ENCODE assay signal across 30 mouse cellular contexts in the genomic region with DNA sequence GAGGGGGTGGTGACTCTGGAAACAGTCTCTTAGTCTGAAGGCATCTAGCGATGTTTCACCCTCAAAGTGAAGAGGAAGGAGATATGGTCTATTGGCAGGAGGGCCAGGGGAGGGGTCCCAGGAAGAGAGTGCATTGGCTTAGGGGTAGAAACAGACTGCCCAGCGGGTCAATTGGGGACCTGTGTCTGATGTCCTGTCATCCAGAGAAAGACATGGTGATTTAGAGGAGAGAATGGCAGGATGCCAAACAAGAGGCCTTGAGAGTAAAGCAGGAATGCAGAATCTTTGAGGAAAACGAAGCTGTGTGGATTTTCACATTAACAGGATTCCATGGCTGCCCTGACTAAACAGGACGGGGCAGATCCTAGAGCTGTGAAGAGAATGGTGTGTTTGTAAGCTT. TPM values are rescaled to one million over a fixed set of nuclear protein-coding genes. Genes with fewer than 3 reads are reported as not detected.
DNase-seq lines count a peak whose midpoint lies in the region; ATAC-seq and TF ChIP-seq lines count a peak whose summit lies in the region.
"Had no signal": no experiment of that assay in that cellular context is flagged by ENCODE, and none has a peak within 500 bp of the region (broad histone marks: within the 10 kb centered on the region; RNA-seq: fewer than 3 reads in every experiment).

No protein-coding gene starts in this region.

- H3K36me3 ChIP-seq in hindbrain, postnatal 0 days (ENCODE audit: insufficient read depth, low read length): no peaks in the 10 kb centered on the region
- no peaks in the 10 kb centered on the region for H3K36me3 ChIP-seq in hindbrain, embryonic 16.5 days (ENCODE audit: control insufficient read depth, insufficient read depth, low read length)
- H3K36me3 ChIP-seq: embryonic facial prominence, embryonic 12.5 days; forebrain, embryonic 10.5 days; heart, embryonic 13.5 days; limb, embryonic 12.5 days; liver, embryonic 15.5 days; neural tube, embryonic 13.5 days; stomach, embryonic 15.5 days had no signal

- DNase-seq in adrenal gland, postnatal 36 days: peak; percentile 7 to 38
- no peak for DNase-seq in adrenal gland, postnatal 25 days
- peak; percentile 13 for DNase-seq in hindbrain, postnatal 0 days (ENCODE audit: low spot score)
- peak; percentile 17 for DNase-seq in kidney, postnatal 14 days
- DNase-seq in kidney, postnatal 25 days: no peak
- DNase-seq in NIH3T3 (ENCODE audit: low read depth): peak; percentile 18
- no peak for DNase-seq in left cerebral cortex, postnatal 14 days (ENCODE audit: low spot score in 2 of 2)
- DNase-seq: B cell, adult 2 months; cerebellum, adult 18-20 months; cerebellum, postnatal 36 days; forebrain, postnatal 0 days; heart, adult 2 months; heart, postnatal 10 days; kidney, adult 18-20 months; lung, postnatal 36 days; retina, postnatal 1 day; right cerebral cortex, postnatal 14 days had no signal

- no peak for TF ChIP-seq CTCF in hindbrain, postnatal 0 days (IDR thresholded peaks at IDR 0.05; ENCODE audit: low read depth)

- no peaks in the 10 kb centered on the region for H3K4me1 ChIP-seq in hindbrain, postnatal 0 days (ENCODE audit: insufficient read depth, low read length)
- H3K4me1 ChIP-seq in hindbrain, embryonic 16.5 days (ENCODE audit: control insufficient read depth, insufficient read depth, low read depth, low read length): no peaks in the 10 kb centered on the region
- H3K4me1 ChIP-seq: embryonic facial prominence, embryonic 12.5 days; forebrain, embryonic 10.5 days; limb, embryonic 12.5 days; liver, embryonic 15.5 days; neural tube, embryonic 13.5 days; stomach, embryonic 15.5 days had no signal

- H3K4me3 ChIP-seq in hindbrain, postnatal 0 days (ENCODE audit: low read length): no peak overlapping the region
- no peak overlapping the region for H3K4me3 ChIP-seq in hindbrain, embryonic 16.5 days (ENCODE audit: low read length)
- H3K4me3 ChIP-seq: embryonic facial prominence, embryonic 12.5 days; forebrain, embryonic 10.5 days; heart, adult 2 months; heart, embryonic 13.5 days; limb, embryonic 12.5 days; liver, embryonic 15.5 days; neural tube, embryonic 13.5 days; stomach, embryonic 15.5 days had no signal

- H3K9ac ChIP-seq in hindbrain, postnatal 0 days (replicated peaks; ENCODE audit: low read length): no peak overlapping the region
- H3K9ac ChIP-seq in hindbrain, embryonic 16.5 days (ENCODE audit: low read depth, low read length): no peak overlapping the region
- H3K9ac ChIP-seq: embryonic facial prominence, embryonic 12.5 days; forebrain, postnatal 0 days; heart, embryonic 13.5 days; hindbrain, embryonic 14.5 days; limb, embryonic 12.5 days; liver, embryonic 15.5 days; neural tube, embryonic 13.5 days; stomach, embryonic 15.5 days had no signal

- H3K27me3 ChIP-seq in hindbrain, postnatal 0 days (ENCODE audit: insufficient read depth, low read length): no peaks in the 10 kb centered on the region
- no peaks in the 10 kb centered on the region for H3K27me3 ChIP-seq in hindbrain, embryonic 16.5 days (replicated peaks; ENCODE audit: control insufficient read depth, insufficient read depth, low read length)
- H3K27me3 ChIP-seq: embryonic facial prominence, embryonic 12.5 days; heart, embryonic 13.5 days; limb, embryonic 12.5 days; liver, embryonic 15.5 days; neural tube, embryonic 13.5 days; stomach, embryonic 15.5 days had no signal

- no peaks in the 10 kb centered on the region for H3K9me3 ChIP-seq in hindbrain, postnatal 0 days (ENCODE audit: low read length)
- H3K9me3 ChIP-seq in hindbrain, embryonic 16.5 days (ENCODE audit: control insufficient read depth, low read length): no peaks in the 10 kb centered on the region
- H3K9me3 ChIP-seq: embryonic facial prominence, embryonic 12.5 days; forebrain, embryonic 10.5 days; heart, embryonic 13.5 days; limb, embryonic 12.5 days; liver, embryonic 15.5 days; neural tube, embryonic 13.5 days; stomach, embryonic 15.5 days had no signal

- no peak overlapping the region for H3K4me2 ChIP-seq in hindbrain, postnatal 0 days (ENCODE audit: low read depth, low read length)
- no peak overlapping the region for H3K4me2 ChIP-seq in hindbrain, embryonic 16.5 days (ENCODE audit: low read length)
- H3K4me2 ChIP-seq: embryonic facial prominence, embryonic 12.5 days; heart, embryonic 13.5 days; hindbrain, embryonic 14.5 days; limb, embryonic 12.5 days; liver, embryonic 15.5 days; midbrain, embryonic 11.5 days; neural tube, embryonic 13.5 days; stomach, embryonic 15.5 days had no signal

- ATAC-seq in hindbrain, postnatal 0 days: no peak
- no peak for ATAC-seq in hindbrain, embryonic 16.5 days
- ATAC-seq: activated CD4-positive, CD25-positive, alpha-beta regulatory T cell, adult 4 months; forebrain, postnatal 0 days had no signal

- no peak overlapping the region for H3K27ac ChIP-seq in hindbrain, postnatal 0 days
- no peak overlapping the region for H3K27ac ChIP-seq in hindbrain, embryonic 16.5 days (ENCODE audit: low read depth, low read length)
- H3K27ac ChIP-seq: embryonic facial prominence, embryonic 12.5 days; forebrain, embryonic 10.5 days; heart, adult 2 months; heart, embryonic 13.5 days; hindbrain, embryonic 14.5 days; limb, embryonic 12.5 days; liver, embryonic 15.5 days; neural tube, embryonic 13.5 days; stomach, embryonic 15.5 days had no signal

- intact Hi-C loops in left cerebral cortex, postnatal 14 days (cut with DNase I): no loop called here

- 48% methylated on average over 4 of the region's 4 CpGs for WGBS in hindbrain, postnatal 0 days
- WGBS in hindbrain, embryonic 16.5 days: 58% methylated on average over 4 of the region's 4 CpGs

RNA-seq across cellular contexts. Expression of gene Siglech, which starts 12.0 kb away (rescaled TPM):
- total RNA-seq in adrenal gland, postnatal 36 days (2021): under 1 TPM in 1 of 2 experiments, not detected in 1; 0.26 TPM
- total RNA-seq in adrenal gland, postnatal 25 days (2021): 0.30 and 0.62 TPM in 2 replicates
- total RNA-seq in hindbrain, postnatal 0 days (2014; rRNA removed): 3.5 and 8.4 TPM in 2 replicates
- 6.1 and 7.2 TPM in 2 replicates for polyA plus RNA-seq in hindbrain, postnatal 0 days (2015; fragmentation: Nextera tagmentation; extraction: Ambion mirVana)
- polyA plus RNA-seq in hindbrain, embryonic 16.5 days (2015; fragmentation: Nextera tagmentation; extraction: Ambion mirVana): 1.5 and 3.1 TPM in 2 replicates
- total RNA-seq in left cerebral cortex, postnatal 14 days (2021): 10 to 100 TPM; 11.2 to 13.9 TPM
- total RNA-seq: gastrocnemius, postnatal 4 days; heart, adult 2 months; heart, postnatal 10 days; hematopoietic stem cell, adult 5-6 weeks had no signal
- polyA plus RNA-seq: activated CD4-positive, CD25-positive, alpha-beta regulatory T cell, adult 4 months had no signal

RNA-seq across cellular contexts. Expression of gene Tubgcp5, which starts 13.9 kb away (rescaled TPM):
- total RNA-seq in adrenal gland, postnatal 36 days (2021): 10 to 100 TPM; 15.3 to 18.4 TPM
- 19.1 and 30.5 TPM in 2 replicates for total RNA-seq in adrenal gland, postnatal 25 days (2021)
- total RNA-seq in hindbrain, postnatal 0 days (2014; rRNA removed): 15.9 and 25.9 TPM in 2 replicates
- polyA plus RNA-seq in hindbrain, postnatal 0 days (2015; fragmentation: Nextera tagmentation; extraction: Ambion mirVana): 22.3 and 23.4 TPM in 2 replicates
- polyA plus RNA-seq in hindbrain, embryonic 16.5 days (2015; fragmentation: Nextera tagmentation; extraction: Ambion mirVana): 34.5 and 35.2 TPM in 2 replicates
- 10 to 100 TPM; 30.3 to 33.2 TPM for total RNA-seq in left cerebral cortex, postnatal 14 days (2021)

Comparison
In these comparisons a context has a peak if more than half of its experiments do, and no peak if none do; other contexts are left out.
1. DNase-seq: peak in adrenal gland, postnatal 36 days (2 of 2), hindbrain, postnatal 0 days (single experiment), kidney, postnatal 14 days (single experiment) and NIH3T3 (single experiment); none in adrenal gland, postnatal 25 days (single experiment), kidney, postnatal 25 days (0 of 2) and left cerebral cortex, postnatal 14 days (0 of 2).